Mouse (Mus musculus): ENCODE data around the gene Ptpn18. TPM values are rescaled to one million over a fixed set of nuclear protein-coding genes. Genes with fewer than 3 reads are reported as not detected.

The Ptpn18 gene
- polyA plus RNA-seq, 1 experiment from 2014 or later = 6.0 TPM

DNA sequence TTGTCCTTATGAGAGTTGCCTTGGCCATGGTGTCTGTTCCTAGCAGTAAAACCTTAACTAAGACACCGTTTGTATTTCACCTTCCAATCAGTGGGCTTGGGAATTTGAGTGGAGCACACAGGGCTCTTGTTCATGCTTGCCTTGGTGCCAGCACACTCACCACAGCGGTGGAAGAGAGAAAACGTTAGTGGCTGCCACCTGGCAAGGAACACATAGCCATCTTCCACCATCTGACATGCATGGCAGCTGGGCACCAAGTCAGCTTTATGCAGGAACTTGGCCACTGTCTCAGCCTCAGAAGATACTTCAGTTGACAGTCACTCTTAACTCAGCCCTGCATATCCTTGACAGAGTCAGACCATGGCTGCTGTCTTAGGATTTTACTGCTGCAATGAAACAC, 64.1 kb downstream of the Ptpn18 start:
- H3K36me3 ChIP-seq = no peaks in the 10 kb centered on the region
- 82% methylated on average over 3 of the region's 3 CpGs for WGBS
- H3K4me3 ChIP-seq (replicated peaks) = no peak overlapping the region
- no peak overlapping the region for H3K4me2 ChIP-seq (replicated peaks)
- H3K27me3 ChIP-seq = no peaks in the 10 kb centered on the region
- no peaks in the 10 kb centered on the region for H3K9me3 ChIP-seq
- no peaks in the 10 kb centered on the region for H3K4me1 ChIP-seq (replicated peaks)
- ATAC-seq = no peak
- no peak overlapping the region for H3K27ac ChIP-seq
- no peak overlapping the region for H3K9ac ChIP-seq (replicated peaks)

Small RNAs within 50 kb of the gene (microRNA-seq; reads per million reads assigned to microRNA genes)
- 0.82 reads per million for gene Mir5103

Other genes with a start within 250 kb of the Ptpn18 start
- 73.2 and 77.3 TPM in 2 replicates for gene Ccdc115, start 20.1 kb upstream of the Ptpn18 start, polyA plus RNA-seq (2015; fragmentation: Nextera tagmentation; extraction: Ambion mirVana)
- 62.6 and 63.1 TPM in 2 replicates for gene Imp4, start 19.9 kb upstream of the Ptpn18 start, polyA plus RNA-seq (2015; fragmentation: Nextera tagmentation; extraction: Ambion mirVana)
- not detected in 2 replicates for gene Prss39, start 38.6 kb downstream of the Ptpn18 start, polyA plus RNA-seq (2015; fragmentation: Nextera tagmentation; extraction: Ambion mirVana)
- gene Cfc1, start 75.9 kb downstream of the Ptpn18 start, polyA plus RNA-seq (2015; fragmentation: Nextera tagmentation; extraction: Ambion mirVana) = not detected in 2 replicates
- gene Prss40, start 101.2 kb downstream of the Ptpn18 start, polyA plus RNA-seq (2015; fragmentation: Nextera tagmentation; extraction: Ambion mirVana) = not detected in 2 replicates
- gene Amer3, start 119.9 kb downstream of the Ptpn18 start, polyA plus RNA-seq (2015; fragmentation: Nextera tagmentation; extraction: Ambion mirVana) = 23.1 and 23.5 TPM in 2 replicates

Data from midbrain, embryonic 13.5 days (tissue).